ENCODE assay signal across 8 mouse cellular contexts in genomic region chr14:55148363-55148915, GRCm38 (mm10). TPM values are rescaled to one million over a fixed set of nuclear protein-coding genes. Genes with fewer than 3 reads are reported as not detected.
DNase-seq lines count a peak whose midpoint lies in the region; ATAC-seq and TF ChIP-seq lines count a peak whose summit lies in the region.

No protein-coding gene starts in this region.

- peak; percentile 46 for DNase-seq in heart, adult 8-10 months (ENCODE audit: low spot score)
- DNase-seq in heart, adult 11 months: no peak
- DNase-seq in c-Kit-negative CD71-positive TER-119-positive erythroid progenitor cells, embryonic 14.5 days (ENCODE audit: low read depth, low spot score): peak; percentile 29
- DNase-seq in hindbrain, postnatal 0 days (ENCODE audit: low spot score): peak; percentile 85
- peak; percentile 58 to 80 for DNase-seq in left cerebral cortex, adult 2 months (ENCODE audit: extremely low spot score in 1 of 2, low spot score in 2 of 2)
- DNase-seq in spleen, postnatal 36 days (ENCODE audit: low spot score in 2 of 2): peak; percentile 38 to 56

- H3K27me3 ChIP-seq in forebrain, embryonic 12.5 days: no peaks in the 10 kb centered on the region
- H3K27me3 ChIP-seq in hindbrain, postnatal 0 days (ENCODE audit: insufficient read depth, low read length): no peaks in the 10 kb centered on the region
- no peaks in the 10 kb centered on the region for H3K27me3 ChIP-seq in midbrain, embryonic 16.5 days (ENCODE audit: control insufficient read depth, insufficient read depth, low read depth, low read length)

- H3K36me3 ChIP-seq in forebrain, embryonic 12.5 days (replicated peaks): no peaks in the 10 kb centered on the region
- no peaks in the 10 kb centered on the region for H3K36me3 ChIP-seq in hindbrain, postnatal 0 days (ENCODE audit: insufficient read depth, low read length)
- no peaks in the 10 kb centered on the region for H3K36me3 ChIP-seq in midbrain, embryonic 16.5 days (ENCODE audit: control insufficient read depth, insufficient read depth, low read length)

- no peaks in the 10 kb centered on the region; the same call in 1 of the 2 replicates for H3K4me1 ChIP-seq in forebrain, embryonic 12.5 days
- H3K4me1 ChIP-seq in hindbrain, postnatal 0 days (ENCODE audit: insufficient read depth, low read length): peaks cover 7% of the 10 kb centered on the region
- peaks cover 17% of the 10 kb centered on the region for H3K4me1 ChIP-seq in midbrain, embryonic 16.5 days (ENCODE audit: control insufficient read depth, insufficient read depth, low read length)

- 28% methylated on average over 5 of the region's 5 CpGs for WGBS in forebrain, embryonic 12.5 days
- WGBS in hindbrain, postnatal 0 days: 27% methylated on average over 5 of the region's 5 CpGs
- WGBS in midbrain, embryonic 16.5 days: 24% methylated on average over 5 of the region's 5 CpGs

- intact Hi-C loops in left cerebral cortex, adult 2 months (cut with DNase I): loop anchor here (5.0 kb wide), 4 partner anchors 64 to 309 kb away; no protein-coding TSS in a partner anchor

- 0 out of 2 replicates have a peak, but pooled peaks have one; percentile 39 for ATAC-seq in forebrain, embryonic 12.5 days (ENCODE audit: low FRiP score)
- ATAC-seq in hindbrain, postnatal 0 days: peak; percentile 69; the same call in 1 of the 2 replicates
- ATAC-seq in midbrain, embryonic 16.5 days: peak; percentile 87

- H3K4me3 ChIP-seq in forebrain, embryonic 12.5 days (replicated peaks): no peak overlapping the region
- H3K4me3 ChIP-seq in hindbrain, postnatal 0 days (ENCODE audit: low read length): no peak overlapping the region
- H3K4me3 ChIP-seq in left cerebral cortex, adult 2 months: no peak overlapping the region
- no peak overlapping the region for H3K4me3 ChIP-seq in midbrain, embryonic 16.5 days (ENCODE audit: low read depth, low read length)

- H3K9me3 ChIP-seq in forebrain, embryonic 12.5 days: no peaks in the 10 kb centered on the region
- H3K9me3 ChIP-seq in hindbrain, postnatal 0 days (ENCODE audit: low read length): no peaks in the 10 kb centered on the region
- H3K9me3 ChIP-seq in midbrain, embryonic 16.5 days (replicated peaks; ENCODE audit: control insufficient read depth, low read length, poor library complexity, severe bottlenecking): no peaks in the 10 kb centered on the region

- H3K9ac ChIP-seq in forebrain, embryonic 12.5 days: no peak overlapping the region
- H3K9ac ChIP-seq in hindbrain, postnatal 0 days (replicated peaks; ENCODE audit: low read length): no peak overlapping the region
- 0 out of 2 replicates have a peak overlapping the region, but pooled peaks have one; percentile 30 for H3K9ac ChIP-seq in midbrain, embryonic 16.5 days (ENCODE audit: low read depth, low read length)

- H3K4me2 ChIP-seq in forebrain, embryonic 12.5 days: no peak overlapping the region
- H3K4me2 ChIP-seq in hindbrain, postnatal 0 days (ENCODE audit: low read depth, low read length): no peak overlapping the region
- peak overlapping the region; percentile 18; the same call in 1 of the 2 replicates for H3K4me2 ChIP-seq in midbrain, embryonic 16.5 days (ENCODE audit: low read length)

- H3K27ac ChIP-seq in forebrain, embryonic 12.5 days: no peak overlapping the region
- peak overlapping the region; percentile 17; the same call in 1 of the 2 replicates for H3K27ac ChIP-seq in hindbrain, postnatal 0 days
- H3K27ac ChIP-seq in left cerebral cortex, adult 2 months: no peak overlapping the region
- H3K27ac ChIP-seq in midbrain, embryonic 16.5 days (ENCODE audit: low read length): peak overlapping the region; percentile 78

- peak; percentile 91 for TF ChIP-seq CTCF in hindbrain, postnatal 0 days (IDR thresholded peaks at IDR 0.05; ENCODE audit: low read depth)
- TF ChIP-seq CTCF in left cerebral cortex, adult 2 months (IDR thresholded peaks at IDR 0.05): peak; percentile 93

RNA-seq across cellular contexts. Expression of gene Jph4, which starts 31.7 kb away (rescaled TPM):
- under 1 TPM in 3 of 4 experiments, not detected in 1; 0.09 to 0.17 (median 0.09) TPM for total RNA-seq in heart, adult 8-10 months (2022)
- polyA plus RNA-seq in forebrain, embryonic 12.5 days (2016; fragmentation: Nextera tagmentation; extraction: Ambion mirVana): 9.0 and 9.4 TPM in 2 replicates
- total RNA-seq in hindbrain, postnatal 0 days (2014; rRNA removed): 124 and 126 TPM in 2 replicates
- 28.3 and 29.4 TPM in 2 replicates for polyA plus RNA-seq in hindbrain, postnatal 0 days (2015; fragmentation: Nextera tagmentation; extraction: Ambion mirVana)
- 100 to 1,000 TPM; 300 to 347 TPM for total RNA-seq in left cerebral cortex, adult 2 months (2021)
- 37.3 and 40.3 TPM in 2 replicates for polyA plus RNA-seq in midbrain, embryonic 16.5 days (2015; fragmentation: Nextera tagmentation; extraction: Ambion mirVana)

RNA-seq across cellular contexts. Expression of gene Ap1g2, which starts 42.0 kb away (rescaled TPM):
- 1 to 10 TPM; 2.7 to 4.5 (median 4.1) TPM for total RNA-seq in heart, adult 8-10 months (2022)
- polyA plus RNA-seq in forebrain, embryonic 12.5 days (2016; fragmentation: Nextera tagmentation; extraction: Ambion mirVana): 10.2 and 11.4 TPM in 2 replicates
- total RNA-seq in hindbrain, postnatal 0 days (2014; rRNA removed): 5.7 and 6.5 TPM in 2 replicates
- polyA plus RNA-seq in hindbrain, postnatal 0 days (2015; fragmentation: Nextera tagmentation; extraction: Ambion mirVana): 5.9 and 6.1 TPM in 2 replicates
- total RNA-seq in left cerebral cortex, adult 2 months (2021): 1 to 10 TPM; 7.7 to 9.5 TPM
- polyA plus RNA-seq in midbrain, embryonic 16.5 days (2015; fragmentation: Nextera tagmentation; extraction: Ambion mirVana): 9.0 and 9.2 TPM in 2 replicates

RNA-seq across cellular contexts. Expression of gene Thtpa, which starts 53.9 kb away (rescaled TPM):
- 10 to 100 TPM; 11.5 to 17.0 (median 14.0) TPM for total RNA-seq in heart, adult 8-10 months (2022)
- polyA plus RNA-seq in forebrain, embryonic 12.5 days (2016; fragmentation: Nextera tagmentation; extraction: Ambion mirVana): 32.0 and 33.0 TPM in 2 replicates
- 37.7 and 44.1 TPM in 2 replicates for total RNA-seq in hindbrain, postnatal 0 days (2014; rRNA removed)
- 31.8 and 32.8 TPM in 2 replicates for polyA plus RNA-seq in hindbrain, postnatal 0 days (2015; fragmentation: Nextera tagmentation; extraction: Ambion mirVana)
- total RNA-seq in left cerebral cortex, adult 2 months (2021): 10 to 100 TPM; 18.1 to 22.8 TPM
- 37.0 and 38.6 TPM in 2 replicates for polyA plus RNA-seq in midbrain, embryonic 16.5 days (2015; fragmentation: Nextera tagmentation; extraction: Ambion mirVana)

RNA-seq across cellular contexts. Expression of gene Zfhx2, which starts 56.3 kb away (rescaled TPM):
- total RNA-seq in heart, adult 8-10 months (2022): 1 to 10 TPM; 4.8 to 5.6 (median 4.9) TPM
- polyA plus RNA-seq in forebrain, embryonic 12.5 days (2016; fragmentation: Nextera tagmentation; extraction: Ambion mirVana): 26.3 and 28.1 TPM in 2 replicates
- total RNA-seq in hindbrain, postnatal 0 days (2014; rRNA removed): 10.7 and 10.9 TPM in 2 replicates
- 8.1 and 8.4 TPM in 2 replicates for polyA plus RNA-seq in hindbrain, postnatal 0 days (2015; fragmentation: Nextera tagmentation; extraction: Ambion mirVana)
- total RNA-seq in left cerebral cortex, adult 2 months (2021): 10 to 100 TPM; 47.0 to 61.6 TPM
- 25.9 and 34.6 TPM in 2 replicates for polyA plus RNA-seq in midbrain, embryonic 16.5 days (2015; fragmentation: Nextera tagmentation; extraction: Ambion mirVana)

Comparison
In these comparisons a context has a peak if more than half of its experiments do, and no peak if none do; other contexts are left out.
1. H3K27ac ChIP-seq: peak in hindbrain, postnatal 0 days (single experiment) and midbrain, embryonic 16.5 days (single experiment); none in forebrain, embryonic 12.5 days (single experiment) and left cerebral cortex, adult 2 months (single experiment).
2. RNA of gene Jph4, which starts 31.7 kb away (total RNA-seq): 300 to 347 TPM in left cerebral cortex, adult 2 months and 124 to 126 TPM in hindbrain, postnatal 0 days; 0.09 to 0.17 TPM in heart, adult 8-10 months; every median in the first group is over 100 times any median in the second.
3. Peak in every context shown above with its lines, with median percentiles within 50 percentile points of each other: ATAC-seq.